Mouse (Mus musculus) embryonic fibroblast, embryonic 13.5 days (primary cell): ENCODE results near the gene 4921507P07Rik. TPM values are rescaled to one million over a fixed set of nuclear protein-coding genes. Genes with fewer than 3 reads are reported as not detected.
"Not testable (repeated sequence)": the region's sequence is repeated elsewhere in the genome, so short reads cannot be mapped to it uniquely, and the experiment has no call there.

ENCODE experiments used
- H3K27ac ChIP-seq: 2 replicates; pipeline ENCODE4 v1.5.1; 2012; ENCODE audit warnings: low read length, control low read depth, inconsistent platforms; ENCODE audit not compliant: insufficient read depth
- H3K4me1 ChIP-seq: 2 replicates; pipeline ENCODE4 v1.6.1; 2011; ENCODE audit warnings: low read length; ENCODE audit not compliant: control insufficient read depth, insufficient read depth
- H3K4me3 ChIP-seq: 2 replicates; pipeline ENCODE4 v1.5.1; 2011; ENCODE audit warnings: mild to moderate bottlenecking, control low read depth, low read length; ENCODE audit not compliant: insufficient read depth
- CTCF ChIP-seq: IDR thresholded peaks from 2 replicates; pipeline ENCODE4 v1.5.1; 2011; ENCODE audit warnings: mild to moderate bottlenecking, control low read depth, low read length, moderate library complexity, borderline replicate concordance; ENCODE audit not compliant: insufficient read depth
- POLR2A ChIP-seq: IDR thresholded peaks from 2 replicates; pipeline ENCODE4 v1.6.1; 2011; ENCODE audit warnings: low read depth, mild to moderate bottlenecking, control low read depth, low read length, moderate library complexity
- polyA plus RNA-seq: library from polyadenylated mRNA; stranded (reverse); fragments of >200 nt; gene quantifications from 2 replicates; pipeline ENCODE4 v1.2.4, GENCODE M21; 2011; ENCODE audit warnings: low read depth; ENCODE audit not compliant: missing spikeins, insufficient read length

Gene 4921507P07Rik
- not detected in 2 replicates for polyA plus RNA-seq

DNA sequence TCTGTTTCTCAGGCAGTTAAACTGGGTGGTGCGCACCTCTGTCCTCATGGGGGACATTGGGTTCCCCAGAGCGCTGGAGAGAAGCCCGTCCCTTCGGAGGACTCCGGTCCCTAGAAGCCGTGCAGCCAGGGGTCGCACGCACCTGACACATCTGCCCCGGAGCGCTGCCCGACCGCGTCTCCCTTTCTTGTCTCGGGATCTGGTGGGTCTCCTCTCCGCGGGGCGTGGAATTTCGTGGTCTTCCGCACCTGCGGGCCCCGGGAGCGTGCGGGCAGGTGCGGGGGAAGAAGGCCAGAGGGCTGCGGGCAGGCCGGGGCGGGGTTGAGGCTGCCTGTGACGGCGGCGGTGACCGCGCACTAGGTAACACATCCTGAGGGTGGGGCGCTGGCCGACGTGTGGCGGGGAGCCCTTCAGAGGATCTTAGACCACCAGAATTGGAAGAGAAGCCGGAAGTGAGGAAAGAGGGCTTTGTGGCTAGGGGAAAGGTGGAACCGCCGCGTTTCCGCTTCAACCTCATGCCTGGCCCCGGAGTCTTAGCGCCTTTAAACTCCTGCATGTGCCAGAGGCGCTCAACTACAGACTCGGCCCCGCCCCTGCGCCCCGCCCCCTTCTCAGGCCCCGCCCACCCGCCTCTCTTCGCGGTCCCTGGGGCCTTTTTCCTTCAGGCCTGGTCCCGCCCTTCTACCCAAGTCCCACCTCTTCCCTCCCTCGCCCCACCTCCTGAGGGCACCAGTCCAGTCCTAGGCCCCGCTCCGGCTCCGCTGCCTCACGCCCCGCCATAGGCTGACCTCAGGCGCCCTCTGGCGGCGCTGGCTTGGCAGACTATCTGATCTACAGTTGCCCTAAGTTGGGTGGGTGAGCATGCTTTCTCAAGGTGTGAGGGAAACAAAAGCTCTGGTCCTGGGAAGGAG lies at the start of gene 4921507P07Rik:
Gene 4921507P07Rik (minus strand): TSS at position 332 of the 911 bp plus-strand sequence.
- Histone ChIP-seq H3K4me3 (peak within 1 kb of the TSS; percentile 48), H3K4me1 (no peaks in the 10 kb centered on the region), H3K27ac (no peak within 1 kb of the TSS)
- TF ChIP-seq CTCF: peak; percentile 69
- TF ChIP-seq POLR2A: peak; percentile 33; the same call in 1 of the 2 replicates

DNA sequence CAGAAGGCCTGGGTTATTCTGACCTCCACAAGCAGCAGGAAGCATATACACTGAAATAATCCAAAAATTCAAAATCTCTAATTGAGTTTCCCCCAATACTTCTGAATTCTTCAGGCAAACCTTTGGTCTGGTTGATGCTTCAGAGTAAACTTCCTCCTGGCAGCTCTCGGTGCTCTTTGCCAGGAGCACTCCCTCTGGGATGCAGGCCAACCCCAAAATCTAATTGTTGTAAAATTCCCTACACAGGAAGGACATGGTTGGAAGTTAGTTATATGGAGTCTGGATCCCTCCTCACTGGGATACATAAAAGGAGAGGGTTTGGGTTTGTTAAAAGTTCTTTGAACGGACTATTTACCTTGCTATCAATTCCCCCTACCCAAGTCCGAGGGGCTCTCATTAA lies 48.3 kb upstream of the 4921507P07Rik start:
- Histone ChIP-seq H3K4me1 (no peaks in the 10 kb centered on the region), H3K4me3 (no peak overlapping the region), H3K27ac (no peak overlapping the region)
- TF ChIP-seq POLR2A: no peak
- TF ChIP-seq CTCF: no peak

DNA sequence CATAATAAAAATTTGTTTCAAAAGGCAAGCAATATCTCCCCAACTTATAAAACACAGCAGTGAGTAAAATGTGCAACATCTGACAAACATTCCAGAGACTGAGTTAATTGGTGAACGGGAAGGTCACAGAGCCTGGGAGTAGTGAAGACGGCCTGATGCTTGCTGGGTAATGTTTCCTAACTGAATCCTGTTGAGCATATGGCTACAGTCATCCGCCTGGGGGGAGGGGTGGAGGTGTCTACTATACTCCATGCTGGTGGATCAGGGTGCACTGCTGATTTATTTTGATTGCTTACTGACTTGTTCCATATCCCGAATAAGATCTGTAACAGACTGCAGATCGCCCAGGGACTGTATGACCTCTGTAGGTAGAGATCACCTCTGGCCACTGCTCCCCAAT lies 45.5 kb upstream of the 4921507P07Rik start:
- TF ChIP-seq POLR2A (no peak), CTCF (no peak)
- Histone ChIP-seq H3K4me1 (no peaks in the 10 kb centered on the region), H3K4me3 (no peak overlapping the region), H3K27ac (no peak overlapping the region)

DNA sequence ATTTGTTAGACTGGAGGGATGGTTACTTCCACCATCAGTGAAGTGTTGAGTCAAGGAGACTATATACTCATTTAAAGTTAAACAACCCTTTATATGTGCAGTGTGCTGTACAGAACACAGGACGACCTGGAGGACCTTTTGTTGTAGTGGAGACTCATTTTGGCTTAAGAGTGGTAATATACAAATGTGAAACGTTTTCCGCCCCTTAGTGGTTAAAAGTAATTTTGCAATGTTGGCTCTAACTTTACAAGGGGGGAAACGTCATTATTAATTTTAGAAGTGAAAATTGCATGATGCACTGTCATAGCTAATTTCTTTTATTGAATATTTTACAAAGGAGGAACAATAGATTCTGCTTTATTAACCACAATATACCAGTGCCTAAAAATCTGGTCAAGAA lies 43.9 kb upstream of the 4921507P07Rik start:
- TF ChIP-seq CTCF (no peak), POLR2A (no peak)
- no peak overlapping the region for H3K4me3 ChIP-seq
- H3K4me1 ChIP-seq: no peaks in the 10 kb centered on the region
- no peak overlapping the region for H3K27ac ChIP-seq

DNA sequence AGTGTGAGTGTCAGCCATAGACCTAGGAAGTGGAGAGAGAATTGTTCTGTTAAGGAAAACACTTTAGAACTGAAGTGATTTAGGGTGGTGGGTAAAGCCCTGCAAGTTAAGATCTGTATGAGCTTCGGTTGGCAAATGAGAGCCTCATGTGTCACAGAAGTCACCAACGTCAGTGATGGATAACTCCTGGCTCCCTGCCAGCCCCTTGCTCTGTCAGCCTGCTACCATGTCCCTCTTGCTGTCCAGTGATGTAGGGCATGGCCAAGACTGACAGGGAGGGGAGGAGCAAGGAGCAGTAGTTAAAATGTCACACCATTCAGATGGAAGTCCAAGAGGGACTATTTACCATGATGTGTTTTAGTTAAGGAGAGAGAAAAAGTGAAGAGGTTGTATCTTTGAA lies 43.2 kb upstream of the 4921507P07Rik start:
- TF ChIP-seq POLR2A: no peak
- TF ChIP-seq CTCF: no peak
- Histone ChIP-seq H3K4me1 (no peaks in the 10 kb centered on the region), H3K27ac (no peak overlapping the region), H3K4me3 (no peak overlapping the region)

DNA sequence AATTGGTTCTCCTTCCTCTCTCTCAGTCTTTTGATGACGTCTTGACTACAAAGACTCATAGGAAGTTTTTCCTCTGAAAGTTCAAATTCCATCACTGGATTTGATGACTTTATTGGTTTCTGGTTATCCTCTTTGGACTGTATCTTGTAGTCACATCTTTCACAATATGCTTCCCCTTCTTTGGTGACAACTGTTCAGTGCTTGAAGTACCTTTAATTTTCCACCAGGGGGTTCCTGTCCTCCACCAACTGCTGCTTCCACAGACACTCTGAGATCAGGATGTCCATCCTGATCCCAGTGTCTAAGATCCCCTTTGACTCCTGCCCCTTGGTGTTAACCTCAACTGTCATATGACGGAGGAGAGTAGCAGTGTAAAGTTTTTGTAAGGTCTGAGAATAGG lies 29.7 kb upstream of the 4921507P07Rik start:
- H3K4me3 ChIP-seq, H3K27ac ChIP-seq, H3K4me1 ChIP-seq: not testable (repeated sequence)

DNA sequence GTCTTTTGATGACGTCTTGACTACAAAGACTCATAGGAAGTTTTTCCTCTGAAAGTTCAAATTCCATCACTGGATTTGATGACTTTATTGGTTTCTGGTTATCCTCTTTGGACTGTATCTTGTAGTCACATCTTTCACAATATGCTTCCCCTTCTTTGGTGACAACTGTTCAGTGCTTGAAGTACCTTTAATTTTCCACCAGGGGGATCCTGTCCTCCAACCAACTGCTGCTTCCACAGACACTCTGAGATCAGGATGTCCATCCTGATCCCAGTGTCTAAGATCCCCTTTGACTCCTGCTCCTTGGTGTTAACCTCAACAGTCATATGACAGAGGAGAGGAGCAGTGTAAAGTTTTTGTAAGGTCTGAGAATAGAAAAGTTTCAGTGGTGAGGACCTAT lies 21.8 kb upstream of the 4921507P07Rik start:
- not testable (repeated sequence) for H3K4me3 ChIP-seq, H3K4me1 ChIP-seq, H3K27ac ChIP-seq

DNA sequence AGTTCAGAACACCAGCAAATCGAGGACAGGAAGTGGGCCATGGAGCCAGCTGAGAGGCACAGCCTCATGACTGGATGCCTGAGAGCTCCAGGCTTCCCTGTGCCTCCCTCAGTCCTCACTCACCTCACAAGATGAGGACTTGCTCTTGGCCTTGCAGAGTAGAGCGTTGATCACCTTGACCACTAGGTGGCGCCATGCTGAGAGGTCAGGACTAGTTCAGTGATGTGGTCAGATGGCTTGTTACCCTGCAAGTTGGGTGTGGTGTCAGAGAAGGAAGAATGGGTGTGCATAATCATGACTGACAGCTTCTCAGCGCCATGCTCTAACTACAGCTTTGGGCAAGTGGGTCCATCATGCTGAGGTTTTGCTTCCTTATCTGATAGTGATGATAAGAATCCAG lies 5.2 kb upstream of the 4921507P07Rik start:
- no peak for TF ChIP-seq POLR2A
- peak; percentile 82 for TF ChIP-seq CTCF
- H3K4me3 ChIP-seq: no peak overlapping the region
- H3K27ac ChIP-seq: no peak overlapping the region
- no peaks in the 10 kb centered on the region for H3K4me1 ChIP-seq

DNA sequence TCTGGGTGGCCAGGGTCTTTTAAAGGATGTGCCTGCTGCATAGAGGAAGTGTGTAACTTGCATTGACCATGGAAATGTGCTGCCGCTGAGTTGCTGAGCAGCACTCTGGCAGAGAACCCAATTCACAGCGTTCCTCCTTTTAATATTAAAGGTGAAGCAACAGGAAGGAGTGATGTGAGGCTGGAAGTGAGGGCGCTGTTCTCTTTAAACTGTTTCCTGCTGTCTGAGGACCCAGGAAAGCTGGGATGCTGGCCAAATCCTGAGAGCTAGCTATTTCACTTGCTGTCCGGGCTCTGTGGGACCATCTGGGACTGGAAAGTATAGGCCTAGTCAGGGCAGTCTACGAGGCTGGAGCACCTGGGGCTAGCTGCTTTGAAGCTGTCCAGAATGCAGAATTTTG lies 2.1 kb upstream of the 4921507P07Rik start:
- no peak overlapping the region for H3K27ac ChIP-seq
- H3K4me1 ChIP-seq: no peaks in the 10 kb centered on the region
- TF ChIP-seq POLR2A (no peak), CTCF (no peak)
- H3K4me3 ChIP-seq: no peak overlapping the region

DNA sequence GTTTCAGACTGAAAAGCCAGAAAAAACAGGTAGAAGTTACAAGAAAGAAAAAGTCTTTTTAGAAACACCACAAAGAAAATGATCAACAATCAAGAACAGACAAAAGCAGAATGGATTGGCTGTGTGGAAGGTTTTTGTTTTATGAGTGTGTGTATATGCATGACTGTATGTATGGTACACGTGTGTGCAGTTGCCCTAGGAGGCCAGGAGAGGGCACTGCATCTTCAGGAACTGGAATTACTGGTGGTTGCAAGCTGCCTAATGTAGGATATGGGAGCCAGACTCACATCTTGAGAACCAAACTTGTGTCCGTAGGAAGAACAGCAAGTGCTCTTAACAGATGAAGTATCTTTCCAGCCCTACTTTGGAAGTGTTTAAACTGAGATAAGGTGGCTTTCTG lies 2.1 kb downstream of the 4921507P07Rik start:
- Histone ChIP-seq H3K4me3 (no peak overlapping the region), H3K27ac (no peak overlapping the region), H3K4me1 (no peaks in the 10 kb centered on the region)
- TF ChIP-seq CTCF: no peak

DNA sequence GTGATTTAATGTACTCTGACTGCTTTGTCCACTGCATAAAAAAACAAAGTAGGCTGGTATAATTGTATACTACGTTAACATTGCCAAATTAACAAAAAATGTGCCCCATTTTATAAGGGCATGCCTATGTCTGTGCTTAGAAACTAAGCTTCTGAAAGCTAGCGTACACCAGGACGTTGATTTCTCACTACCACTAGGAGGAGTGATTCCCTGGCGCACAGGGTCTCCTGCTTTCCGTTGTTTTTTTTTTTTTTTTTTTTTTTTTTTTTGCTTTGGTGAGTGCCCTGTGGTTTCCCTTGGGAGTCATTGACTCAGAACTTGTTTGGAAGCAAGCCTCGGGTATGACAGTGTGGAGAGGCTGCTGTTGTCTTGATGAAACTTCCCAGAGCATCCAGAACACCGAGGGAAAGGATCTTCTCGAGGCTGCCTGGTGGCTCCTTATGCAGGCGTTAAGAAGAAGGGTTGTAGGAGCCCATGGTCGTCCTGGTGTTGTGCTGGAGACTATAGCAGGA lies 3.0 kb downstream of the 4921507P07Rik start:
- TF ChIP-seq POLR2A (no peak), CTCF (peak; percentile 11; the same call in 1 of the 2 replicates)
- Histone ChIP-seq H3K4me3 (no peak overlapping the region), H3K27ac (no peak overlapping the region)

More for the DNA sequence above, 3.0 kb downstream of the 4921507P07Rik start:
- H3K4me1 ChIP-seq: no peaks in the 10 kb centered on the region
